Mouse (Mus musculus) liver, embryonic 14.5 days (tissue): ENCODE measurements around the gene Tnfrsf13c. TPM values are rescaled to one million over a fixed set of nuclear protein-coding genes. Genes with fewer than 3 reads are reported as not detected.

Source experiments
- ATAC-seq: fragments of 200-750 bp; cut with Nextera tagmentation; 2 replicates; pipeline ENCODE4 v1.8.0; 2017; ENCODE audit warnings: moderate number of reproducible peaks, mild to moderate bottlenecking, moderate library complexity; ENCODE audit not compliant: insufficient read depth
- DNase-seq, 3 experiments: peaks; one replicate each; pipeline ENCODE4 v3.0.0-alpha.2; 2012 to 2013; ENCODE audit warnings: low read depth in 3 of 3, low spot score in 3 of 3
- H3K27ac ChIP-seq: fragments of 300-500 bp; sonication (generic); 2 replicates; pipeline ENCODE4 v1.5.1; 2014; ENCODE audit warnings: moderate library complexity, mild to moderate bottlenecking, control low read depth, inconsistent platforms
- H3K27me3 ChIP-seq: fragments of 300-500 bp; sonication (generic); 2 replicates; pipeline ENCODE4 v1.6.1; 2014; ENCODE audit warnings: mild to moderate bottlenecking, low read length, moderate library complexity; ENCODE audit not compliant: control insufficient read depth, insufficient read depth
- H3K36me3 ChIP-seq: fragments of 300-500 bp; sonication (generic); replicated peaks from 2 replicates; pipeline ENCODE4 v1.6.1; 2014; ENCODE audit warnings: low read depth; ENCODE audit not compliant: control insufficient read depth, insufficient read depth
- H3K4me1 ChIP-seq, 2 experiments: fragments of 200-500 bp in 1 of 2; fragments of 300-500 bp in 1 of 2; sonication (generic) in 1 of 2; replicated peaks; 2 replicates each; pipeline ENCODE4 v1.6.1; 2012 to 2014; ENCODE audit warnings: antibody characterized with exemption in 1 of 2, inconsistent platforms in 1 of 2, low read length in 1 of 2; ENCODE audit not compliant: control insufficient read depth in 2 of 2, insufficient read depth in 2 of 2
- H3K4me2 ChIP-seq: fragments of 300-500 bp; sonication (generic); 2 replicates; pipeline ENCODE4 v1.6.1; 2014; ENCODE audit warnings: low read depth, mild to moderate bottlenecking, control low read depth, moderate library complexity
- H3K4me3 ChIP-seq, 2 experiments: fragments of 200-500 bp in 1 of 2; fragments of 300-500 bp in 1 of 2; sonication (generic) in 1 of 2; 2 replicates each; pipeline ENCODE4 v1.5.1; 2012 to 2014; ENCODE audit warnings: low read depth in 2 of 2, low read length in 2 of 2, mild to moderate bottlenecking in 2 of 2, control low read depth in 1 of 2, inconsistent platforms in 1 of 2, moderate library complexity in 1 of 2; ENCODE audit not compliant: insufficient read depth in 1 of 2
- H3K9ac ChIP-seq: fragments of 300-500 bp; sonication (generic); replicated peaks from 2 replicates; pipeline ENCODE4 v1.6.1; 2014; ENCODE audit warnings: mild to moderate bottlenecking, control low read depth, moderate library complexity
- H3K9me3 ChIP-seq: fragments of 300-500 bp; sonication (generic); 2 replicates; pipeline ENCODE4 v1.6.1; 2016; ENCODE audit warnings: low read length, mixed read lengths; ENCODE audit not compliant: control insufficient read depth
- CTCF ChIP-seq: IDR thresholded peaks from 2 replicates; pipeline ENCODE4 v1.5.1; 2016; ENCODE audit warnings: antibody characterized with exemption, low read depth, control low read depth
- EP300 ChIP-seq: IDR thresholded peaks from 2 replicates; pipeline ENCODE4 v1.6.1; 2016; ENCODE audit warnings: antibody characterized with exemption, low read depth
- WGBS: fragments of 180-500 bp; shearing (Covaris S2); extraction: QIAGEN DNeasy Blood & Tissue Kit; methylation state at CpG from one replicate; pipeline ENCODE4 v1.1.7; 2014; ENCODE audit not compliant: insufficient replicate concordance; 5-methylcytosine and 5-hydroxymethylcytosine counted together
- polyA plus RNA-seq, 2 experiments: library from polyadenylated mRNA; depleted of rRNA in 1 of 2; stranded (reverse) in 1 of 2; unstranded in 1 of 2; fragments of >200 nt; fragmentation: Nextera tagmentation in 1 of 2; extraction: Ambion mirVana in 1 of 2; gene quantifications; 2 replicates each; pipeline versions ENCODE4 v1.2.1 to v1.2.3; 2012 to 2014

Tnfrsf13c gene
- polyA plus RNA-seq, 2 experiments = 0.14 to 0.54 TPM

- DNase-seq (no peak), ATAC-seq (no peak)
- Histone ChIP-seq H3K27me3 (peaks cover 24% of the 10 kb centered on the region), H3K27ac (no peak overlapping the region), H3K36me3 (no peaks in the 10 kb centered on the region), H3K9ac (no peak overlapping the region), H3K9me3 (no peaks in the 10 kb centered on the region), H3K4me2 (peak overlapping the region; percentile 72; the same call in 1 of the 2 replicates), H3K4me1 (peaks cover 6 to 13% of the 10 kb centered on the region in 2 experiments), H3K4me3 (peak overlapping the region in 1 of 2 experiments; percentile 2; a peak in 1 of 4 replicates)
- TF ChIP-seq EP300 = no peak
- TF ChIP-seq CTCF = no peak
- WGBS = 23% methylated on average over 7 of the region's 7 CpGs
These were observed 918 bp downstream of the Tnfrsf13c start for GRCm38 (mm10) chr15:82223251-82223650.

- Histone ChIP-seq H3K4me1 (peaks cover 6 to 13% of the 10 kb centered on the region in 2 experiments), H3K9me3 (no peaks in the 10 kb centered on the region), H3K4me2 (no peak overlapping the region), H3K27me3 (peaks cover 29% of the 10 kb centered on the region), H3K27ac (no peak overlapping the region), H3K36me3 (no peaks in the 10 kb centered on the region), H3K9ac (no peak overlapping the region), H3K4me3 (no peak overlapping the region)
- TF ChIP-seq EP300 (no peak), CTCF (peak; percentile 24; the same call in 1 of the 2 replicates)
- DNase-seq (no peak), ATAC-seq (no peak)
- WGBS = 62% methylated on average over 14 of the region's 14 CpGs
These were observed 2.9 kb downstream of the Tnfrsf13c start for GRCm38 (mm10) chr15:82221104-82221860.

- Histone ChIP-seq H3K9ac (no peak overlapping the region), H3K4me1 (peaks cover 6 to 10% of the 10 kb centered on the region in 2 experiments), H3K9me3 (no peaks in the 10 kb centered on the region), H3K4me2 (no peak overlapping the region), H3K27me3 (peaks cover 35% of the 10 kb centered on the region), H3K36me3 (no peaks in the 10 kb centered on the region), H3K27ac (no peak overlapping the region), H3K4me3 (no peak overlapping the region)
- no peak for ATAC-seq
- 58% methylated on average over 12 of the region's 12 CpGs for WGBS
- DNase-seq = no peak
- no peak for TF ChIP-seq CTCF
These were observed 4.0 kb downstream of the Tnfrsf13c start for GRCm38 (mm10) chr15:82220003-82220675.

- Histone ChIP-seq H3K4me2 (no peak overlapping the region), H3K9me3 (no peaks in the 10 kb centered on the region), H3K4me1 (peaks cover 0 to 1% of the 10 kb centered on the region in 2 experiments; a peak in 1 of 4 replicates), H3K27ac (no peak overlapping the region), H3K36me3 (no peaks in the 10 kb centered on the region), H3K9ac (no peak overlapping the region), H3K27me3 (peaks cover 38% of the 10 kb centered on the region), H3K4me3 (no peak overlapping the region)
- TF ChIP-seq EP300 (no peak), CTCF (no peak)
- DNase-seq (no peak), ATAC-seq (no peak)
- 32% methylated on average over 26 of the region's 26 CpGs for WGBS
These were observed 5.1 kb downstream of the Tnfrsf13c start for GRCm38 (mm10) chr15:82218778-82219666.
